Mouse (Mus musculus) embryo, embryonic 10 days (tissue): ENCODE data around the gene Smarcd1.

Source experiments
- DNase-seq: peaks from one replicate; pipeline ENCODE4 v3.0.0-alpha.2; 2015; ENCODE audit warnings: low spot score

Smarcd1 gene

GRCm38 (mm10) chr15:99701999-99702900, at the start of gene Smarcd1:
Gene Smarcd1 (plus strand): TSS chr15:99702129.
- peak; percentile 97 for DNase-seq

- DNase-seq: peak; percentile 76
Measured at GRCm38 (mm10) chr15:99653291-99653690, 48.6 kb upstream of the Smarcd1 start.

GRCm38 (mm10) chr15:99653876-99654275, 48.1 kb upstream of the Smarcd1 start:
- DNase-seq: no peak

GRCm38 (mm10) chr15:99655956-99656355, 46.0 kb upstream of the Smarcd1 start:
- DNase-seq: no peak

GRCm38 (mm10) chr15:99658437-99658836, 43.5 kb upstream of the Smarcd1 start:
- no peak for DNase-seq

GRCm38 (mm10) chr15:99661121-99661830, 40.7 kb upstream of the Smarcd1 start:
- no peak for DNase-seq

- DNase-seq: no peak
Measured at GRCm38 (mm10) chr15:99662371-99662770, 39.6 kb upstream of the Smarcd1 start.

GRCm38 (mm10) chr15:99663964-99664599, 37.8 kb upstream of the Smarcd1 start:
- no peak for DNase-seq

GRCm38 (mm10) chr15:99664600-99665451, 37.1 kb upstream of the Smarcd1 start:
- DNase-seq: peak; percentile 67

- no peak for DNase-seq
Measured at GRCm38 (mm10) chr15:99667544-99667943, 34.4 kb upstream of the Smarcd1 start.

GRCm38 (mm10) chr15:99668881-99669280, 33.0 kb upstream of the Smarcd1 start:
- peak; percentile 90 for DNase-seq

- DNase-seq: no peak
Measured at GRCm38 (mm10) chr15:99669392-99669791, 32.5 kb upstream of the Smarcd1 start.

GRCm38 (mm10) chr15:99670154-99670821, 31.6 kb upstream of the Smarcd1 start, which contains the start of gene Asic1:
Gene Asic1 (plus strand): TSS chr15:99670368.
- peak; percentile 58 for DNase-seq

- DNase-seq: no peak
Measured at GRCm38 (mm10) chr15:99670964-99671670, 30.8 kb upstream of the Smarcd1 start.

- DNase-seq: no peak
Measured at GRCm38 (mm10) chr15:99671783-99672182, 30.1 kb upstream of the Smarcd1 start.

- no peak for DNase-seq
Measured at GRCm38 (mm10) chr15:99674866-99675265, 27.1 kb upstream of the Smarcd1 start.

- DNase-seq: no peak
Measured at GRCm38 (mm10) chr15:99677089-99677488, 24.8 kb upstream of the Smarcd1 start.

- peak; percentile 71 for DNase-seq
Measured at GRCm38 (mm10) chr15:99678063-99678800, 23.7 kb upstream of the Smarcd1 start.

- no peak for DNase-seq
Measured at GRCm38 (mm10) chr15:99679008-99679407, 22.9 kb upstream of the Smarcd1 start.

- DNase-seq: no peak
Measured at GRCm38 (mm10) chr15:99682880-99683279, 19.0 kb upstream of the Smarcd1 start.
